Mouse (Mus musculus) liver, adult 10 weeks (tissue): Measurements from ENCODE around the gene Frat1. TPM values are rescaled to one million over a fixed set of nuclear protein-coding genes. Genes with fewer than 3 reads are reported as not detected.

Source experiments
- polyA plus RNA-seq: library from polyadenylated mRNA; stranded (reverse); fragments of 350-450 nt; fragmentation: Illumina TruSeq; extraction: RNeasy Lipid Tissue Mini Kit (QIAGEN cat#74804); gene quantifications from one replicate; pipeline ENCODE4 v1.2.3, GENCODE M21; 2014; ENCODE audit warnings: low read depth, low replicate concordance

Gene Frat1
- polyA plus RNA-seq: 1.6 TPM

GRCm38 (mm10) chr19:41829381-41830105, at the start of gene Frat1:
TSS of gene Frat1 (plus strand) at chr19:41829970.

GRCm38 (mm10) chr19:41801742-41802369, 27.9 kb upstream of the Frat1 start, which contains the start of gene Arhgap19:
TSS of gene Arhgap19 (minus strand) at chr19:41802047.

GRCm38 (mm10) chr19:41847992-41848851, 18.5 kb downstream of the Frat1 start, which contains the start of gene Frat2:
TSS of gene Frat2 (minus strand) at chr19:41848132.

Other genes starting within 250 kb of the Frat1 start
- gene Gm340, start 247.6 kb upstream of the Frat1 start, polyA plus RNA-seq: 0.74 TPM
- not detected for gene Slit1, start 86.3 kb upstream of the Frat1 start, polyA plus RNA-seq
- 1.5 TPM for gene Arhgap19, start 27.9 kb upstream of the Frat1 start, polyA plus RNA-seq
- 1.5 TPM for gene Frat2, start 18.2 kb downstream of the Frat1 start, polyA plus RNA-seq
- 0.29 TPM for gene Rrp12, start 66.2 kb downstream of the Frat1 start, polyA plus RNA-seq
- gene Pgam1, start 82.0 kb downstream of the Frat1 start, polyA plus RNA-seq: 150 TPM
- gene Exosc1, start 103.5 kb downstream of the Frat1 start, polyA plus RNA-seq: 15.5 TPM
- 15.2 TPM for gene Zdhhc16, start 103.5 kb downstream of the Frat1 start, polyA plus RNA-seq
- gene Mms19, start 151.2 kb downstream of the Frat1 start, polyA plus RNA-seq: 7.8 TPM
- gene Ubtd1, start 151.8 kb downstream of the Frat1 start, polyA plus RNA-seq: not detected
- gene Ankrd2, start 206.0 kb downstream of the Frat1 start, polyA plus RNA-seq: not detected
- gene Hoga1, start 215.6 kb downstream of the Frat1 start, polyA plus RNA-seq: 65.6 TPM
- 0.66 TPM for gene 4933411K16Rik, start 222.3 kb downstream of the Frat1 start, polyA plus RNA-seq